Mouse (Mus musculus): ENCODE data around the gene Vmn2r45. TPM values are rescaled to one million over a fixed set of nuclear protein-coding genes. Genes with fewer than 3 reads are reported as not detected.
"Not testable (repeated sequence)": the region's sequence is repeated elsewhere in the genome, so short reads cannot be mapped to it uniquely, and the experiment has no call there.

Vmn2r45 gene
- not detected in 3 replicates for total RNA-seq (2017)

- not testable (repeated sequence) for ATAC-seq (replicated peaks; ENCODE audit: insufficient number of reproducible peaks, low FRiP score, low TSS enrichment, poor library complexity, severe bottlenecking)
These were observed at the start of gene Vmn2r45 for GRCm38 (mm10) chr7:8488975-8489374. Vmn2r45 (minus strand) TSS chr7:8489075.

Other genes with a start within 250 kb of the Vmn2r45 start
- not detected in 3 replicates for gene Vmn2r43, start 228.5 kb downstream of the Vmn2r45 start, total RNA-seq (2017)
- not detected in 3 replicates for gene Vmn2r44, start 105.7 kb downstream of the Vmn2r45 start, total RNA-seq (2017)